Mouse (Mus musculus) heart, adult 10 weeks (tissue): ENCODE results near the gene Spaca6. TPM values are rescaled to one million over a fixed set of nuclear protein-coding genes. Genes with fewer than 3 reads are reported as not detected.

Experiments used
- polyA plus RNA-seq: library from polyadenylated mRNA; stranded (reverse); fragments of 350-450 nt; fragmentation: Illumina TruSeq; extraction: RNeasy Lipid Tissue Mini Kit (QIAGEN cat#74804); gene quantifications from one replicate; pipeline ENCODE4 v1.2.3, GENCODE M21; 2014; ENCODE audit warnings: low read depth, low replicate concordance

Spaca6 gene
- polyA plus RNA-seq = 20.5 TPM

GRCm38 (mm10) chr17:17826751-17827657 is at the start of gene Spaca6:
Gene Spaca6 (plus strand): TSS chr17:17827158.

GRCm38 (mm10) chr17:17855064-17855838 is 28.3 kb downstream of the Spaca6 start, which contains the start of gene Has1:
Gene Has1 (minus strand): TSS chr17:17855205.

GRCm38 (mm10) chr17:17883840-17884239 is 56.9 kb downstream of the Spaca6 start, which contains the start of gene Fpr1:
Gene Fpr1 (minus strand): TSS chr17:17883940.

GRCm38 (mm10) chr17:17887774-17888248 is 60.9 kb downstream of the Spaca6 start, which contains the start of the genes Fpr2 and Fpr3:
Gene Fpr2 (plus strand): TSS chr17:17887824.
Gene Fpr3 (plus strand): TSS chr17:17887852.

Other genes starting within 250 kb of the Spaca6 start
- 39.2 TPM for gene Lnpep, start 202.1 kb upstream of the Spaca6 start, polyA plus RNA-seq
- not detected for gene Vmn2r90, start 123.4 kb upstream of the Spaca6 start, polyA plus RNA-seq
- gene Has1, start 28.0 kb downstream of the Spaca6 start, polyA plus RNA-seq = 0.76 TPM
- gene Fpr1, start 56.8 kb downstream of the Spaca6 start, polyA plus RNA-seq = not detected
- 0.71 TPM for gene Fpr2, start 60.7 kb downstream of the Spaca6 start, polyA plus RNA-seq
- gene Fpr3, start 60.7 kb downstream of the Spaca6 start, polyA plus RNA-seq = not detected
- not detected for gene Fpr-rs4, start 194.6 kb downstream of the Spaca6 start, polyA plus RNA-seq
- gene Vmn2r124, start 222.3 kb downstream of the Spaca6 start, polyA plus RNA-seq = not detected